Mouse (Mus musculus) heart, embryonic 14.5 days (tissue): ENCODE results near the gene Bfar. TPM values are rescaled to one million over a fixed set of nuclear protein-coding genes. Genes with fewer than 3 reads are reported as not detected.
"Not testable (repeated sequence)": the region's sequence is repeated elsewhere in the genome, so short reads cannot be mapped to it uniquely, and the experiment has no call there.

Experiments
- ATAC-seq: fragments of 200-750 bp; cut with Nextera tagmentation; 2 replicates; pipeline ENCODE4 v1.8.0; 2017; ENCODE audit warnings: low read depth, moderate TSS enrichment; ENCODE audit not compliant: insufficient number of reproducible peaks, insufficient read depth, low FRiP score
- H3K27ac ChIP-seq, 2 experiments: fragments of 200-500 bp in 1 of 2; fragments of 300-500 bp in 1 of 2; sonication (generic) in 1 of 2; replicated peaks in 1 of 2; 2 replicates each; pipeline ENCODE4 v1.5.1; 2012 to 2014; ENCODE audit warnings: low read depth in 2 of 2, low read length in 2 of 2, control low read depth in 1 of 2, mild to moderate bottlenecking in 1 of 2, mixed read lengths in 1 of 2; ENCODE audit not compliant: control insufficient read depth in 1 of 2, insufficient read depth in 1 of 2
- H3K27me3 ChIP-seq: fragments of 300-500 bp; sonication (generic); 2 replicates; pipeline ENCODE4 v1.6.1; 2014; ENCODE audit warnings: mild to moderate bottlenecking, low read length, control low read depth; ENCODE audit not compliant: control insufficient read depth, insufficient read depth
- H3K36me3 ChIP-seq: fragments of 300-500 bp; sonication (generic); 2 replicates; pipeline ENCODE4 v1.6.1; 2014; ENCODE audit warnings: mild to moderate bottlenecking, control low read depth, low read length, mixed read lengths; ENCODE audit not compliant: control insufficient read depth, insufficient read depth
- H3K4me1 ChIP-seq, 2 experiments: fragments of 200-500 bp in 1 of 2; fragments of 300-500 bp in 1 of 2; sonication (generic) in 1 of 2; 2 replicates each; pipeline ENCODE4 v1.6.1; 2012 to 2014; ENCODE audit warnings: low read length in 2 of 2, control low read depth in 1 of 2, mixed read lengths in 1 of 2; ENCODE audit not compliant: control insufficient read depth in 2 of 2, insufficient read depth in 2 of 2
- H3K4me2 ChIP-seq: fragments of 300-500 bp; sonication (generic); 2 replicates; pipeline ENCODE4 v1.6.1; 2014; ENCODE audit warnings: mild to moderate bottlenecking, low read length
- H3K4me3 ChIP-seq, 2 experiments: fragments of 200-500 bp in 1 of 2; fragments of 300-500 bp in 1 of 2; sonication (generic) in 1 of 2; 2 replicates each; pipeline ENCODE4 v1.5.1; 2012 to 2014; ENCODE audit warnings: low read length in 2 of 2, mild to moderate bottlenecking in 2 of 2, control low read depth in 1 of 2, low read depth in 1 of 2, moderate library complexity in 1 of 2; ENCODE audit not compliant: control insufficient read depth in 1 of 2, insufficient read depth in 1 of 2
- H3K9ac ChIP-seq: fragments of 300-500 bp; sonication (generic); 2 replicates; pipeline ENCODE4 v1.6.1; 2014; ENCODE audit warnings: mild to moderate bottlenecking, low read length
- H3K9me3 ChIP-seq: fragments of 300-500 bp; sonication (generic); 2 replicates; pipeline ENCODE4 v1.6.1; 2016; ENCODE audit warnings: low read length, control low read depth; ENCODE audit not compliant: control insufficient read depth
- WGBS: fragments of 180-500 bp; shearing (Covaris S2); extraction: QIAGEN DNeasy Blood & Tissue Kit; methylation state at CpG from one replicate; pipeline ENCODE4 v1.1.7; 2014; 5-methylcytosine and 5-hydroxymethylcytosine counted together
- polyA plus RNA-seq: library from polyadenylated mRNA; unstranded; fragments of >200 nt; fragmentation: Nextera tagmentation; extraction: Ambion mirVana; gene quantifications from 2 replicates; pipeline ENCODE4 v1.2.1, GENCODE M21; 2014

Bfar gene
- polyA plus RNA-seq, 1 experiment from 2014 or later = 42.8 TPM

DNA sequence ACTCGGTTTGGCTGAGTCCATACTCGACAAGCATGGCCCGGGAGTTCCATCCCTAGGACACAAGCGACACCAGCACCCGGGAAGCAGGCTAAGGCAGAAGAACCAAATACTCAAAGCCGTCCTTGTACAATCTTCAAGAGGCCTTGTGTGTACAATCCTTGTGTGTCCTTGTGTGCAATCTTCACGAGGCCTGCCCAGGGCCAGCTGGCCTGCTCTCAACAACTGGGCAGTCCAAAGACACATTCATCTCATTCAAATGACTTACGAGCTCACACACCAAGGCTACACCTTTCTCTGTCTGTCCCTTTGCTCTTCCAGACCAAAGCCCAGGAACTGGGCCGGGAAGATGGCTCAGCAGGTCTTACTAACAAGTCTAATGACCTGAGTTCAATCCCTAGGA is 10.9 kb upstream of the Bfar start:
- ATAC-seq = no peak
- peaks cover 73% of the 10 kb centered on the region for H3K36me3 ChIP-seq
- 91% methylated on average over 9 of the region's 9 CpGs for WGBS

DNA sequence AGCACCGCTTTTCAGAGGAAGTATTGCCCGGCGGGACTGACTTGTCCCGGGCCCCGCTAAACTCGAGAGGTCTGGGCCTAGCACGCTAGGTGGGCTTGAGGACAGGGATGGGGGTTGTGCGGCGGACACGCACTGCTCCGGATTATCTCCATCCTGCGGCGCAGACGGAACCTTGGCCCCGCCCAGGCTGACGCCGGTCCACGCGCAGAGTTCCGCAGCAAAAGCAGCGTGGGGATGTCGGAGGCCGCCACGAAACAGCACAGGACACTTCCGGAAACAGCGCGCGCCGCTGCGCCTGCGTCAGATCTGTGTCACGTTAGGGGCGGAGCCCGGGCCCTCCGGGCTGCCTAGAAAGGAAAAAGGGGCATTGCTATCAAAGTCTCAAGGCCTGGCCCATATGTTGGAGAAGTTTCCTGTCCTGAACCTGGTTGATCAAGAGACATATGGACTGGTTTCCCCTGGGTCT is 3.7 kb upstream of the Bfar start, which contains the start of gene Parn:
Gene Parn, minus strand, starts transcription at position 293 of the 466 bp plus-strand sequence.
- peak within 1 kb of the TSS; percentile 76 for H3K9ac ChIP-seq
- under 1% methylated on average over 35 of the region's 35 CpGs for WGBS
- peaks cover 5 to 16% of the 10 kb centered on the region in 2 experiments; a peak in 3 of 4 replicates for H3K4me1 ChIP-seq
- H3K36me3 ChIP-seq = peaks cover 33% of the 10 kb centered on the region
- H3K27me3 ChIP-seq = no peaks in the 10 kb centered on the region
- no peaks in the 10 kb centered on the region for H3K9me3 ChIP-seq
- peak within 1 kb of the TSS; percentile 59 to 64 for H3K4me3 ChIP-seq
- peak within 1 kb of the TSS; percentile 29 to 65 for H3K27ac ChIP-seq
- peak; percentile 82 for ATAC-seq
- peak within 1 kb of the TSS; percentile 72 for H3K4me2 ChIP-seq

More for the DNA sequence above, 10.9 kb upstream of the Bfar start:
- no peaks in the 10 kb centered on the region for H3K9me3 ChIP-seq
- H3K4me1 ChIP-seq = no peaks in the 10 kb centered on the region
- H3K27me3 ChIP-seq = no peaks in the 10 kb centered on the region
- H3K27ac ChIP-seq = no peak overlapping the region
- no peak overlapping the region for H3K4me2 ChIP-seq
- no peak overlapping the region for H3K9ac ChIP-seq
- no peak overlapping the region for H3K4me3 ChIP-seq

DNA sequence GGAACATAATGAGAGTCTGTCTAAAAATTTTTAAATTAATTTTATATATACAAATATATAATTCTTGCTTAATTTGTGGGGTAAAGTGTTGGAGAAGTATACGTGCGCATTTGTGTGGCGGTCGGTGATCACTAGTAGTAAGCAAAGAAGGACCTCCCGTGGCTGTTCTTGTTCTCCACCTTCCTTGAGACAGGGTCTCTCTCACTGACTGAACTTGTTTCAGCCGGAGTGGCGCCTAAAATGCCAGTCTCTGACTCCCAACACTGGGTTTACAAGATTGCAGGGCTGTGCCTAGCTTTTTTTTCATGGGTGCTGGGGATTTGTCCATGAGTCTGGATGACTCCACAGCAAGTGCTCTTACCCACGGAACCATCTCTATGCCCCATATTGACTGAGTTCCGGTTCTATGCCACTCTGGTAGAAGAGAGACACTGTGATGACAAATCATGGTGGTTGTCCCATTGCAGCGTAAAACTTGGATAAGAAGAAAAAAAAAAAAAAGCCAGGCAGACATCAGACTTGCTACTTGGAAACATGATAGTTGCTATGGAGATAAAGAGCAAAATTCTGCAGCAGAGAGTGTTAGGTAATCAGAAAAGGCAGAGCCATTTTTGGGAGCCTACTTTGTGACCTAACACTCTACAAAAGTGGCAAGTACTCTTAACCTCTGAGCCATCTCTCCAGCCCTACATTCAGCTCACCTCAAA is 3.1 kb upstream of the Bfar start:
- Histone ChIP-seq H3K27me3 (no peaks in the 10 kb centered on the region), H3K9ac (peak overlapping the region; percentile 76; the same call in 1 of the 2 replicates), H3K27ac (peak overlapping the region; percentile 29 to 65; a peak in 2 of 4 replicates), H3K36me3 (peaks cover 26% of the 10 kb centered on the region), H3K4me3 (peak overlapping the region; percentile 59 to 64; a peak in 3 of 4 replicates), H3K4me2 (peak overlapping the region; percentile 72), H3K4me1 (peaks cover 7 to 20% of the 10 kb centered on the region in 2 experiments; a peak in 3 of 4 replicates), H3K9me3 (no peaks in the 10 kb centered on the region)
- ATAC-seq = no peak
- WGBS = 66% methylated on average over 10 of the region's 10 CpGs

DNA sequence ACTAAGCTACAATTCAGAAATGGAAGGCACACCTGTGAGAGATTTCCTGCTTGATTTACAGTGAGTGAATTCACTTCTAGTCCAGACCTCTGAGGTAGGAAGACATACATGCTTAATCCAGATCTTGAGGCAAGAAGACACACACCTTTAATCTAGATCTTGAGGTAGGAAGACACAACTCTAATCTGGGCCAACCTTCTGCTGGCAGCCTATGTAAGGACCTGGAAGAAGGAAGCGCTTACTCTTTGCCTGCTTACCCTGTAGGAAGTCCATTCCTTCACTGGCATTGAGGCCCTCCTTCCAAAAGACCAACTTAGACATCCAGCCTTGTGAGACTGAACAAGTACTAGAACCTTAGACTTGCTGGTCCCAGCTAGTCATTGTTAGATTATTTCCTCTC is 2.4 kb upstream of the Bfar start:
- H3K27me3 ChIP-seq = no peaks in the 10 kb centered on the region
- no peak overlapping the region for H3K4me3 ChIP-seq
- 88% methylated on average over 1 of the region's 1 CpGs for WGBS
- no peak overlapping the region for H3K9ac ChIP-seq
- H3K4me2 ChIP-seq = no peak overlapping the region
- H3K4me1 ChIP-seq = peaks cover 7 to 20% of the 10 kb centered on the region in 2 experiments; a peak in 3 of 4 replicates
- no peak overlapping the region for H3K27ac ChIP-seq
- peaks cover 21% of the 10 kb centered on the region for H3K36me3 ChIP-seq
- ATAC-seq = no peak
- no peaks in the 10 kb centered on the region for H3K9me3 ChIP-seq

DNA sequence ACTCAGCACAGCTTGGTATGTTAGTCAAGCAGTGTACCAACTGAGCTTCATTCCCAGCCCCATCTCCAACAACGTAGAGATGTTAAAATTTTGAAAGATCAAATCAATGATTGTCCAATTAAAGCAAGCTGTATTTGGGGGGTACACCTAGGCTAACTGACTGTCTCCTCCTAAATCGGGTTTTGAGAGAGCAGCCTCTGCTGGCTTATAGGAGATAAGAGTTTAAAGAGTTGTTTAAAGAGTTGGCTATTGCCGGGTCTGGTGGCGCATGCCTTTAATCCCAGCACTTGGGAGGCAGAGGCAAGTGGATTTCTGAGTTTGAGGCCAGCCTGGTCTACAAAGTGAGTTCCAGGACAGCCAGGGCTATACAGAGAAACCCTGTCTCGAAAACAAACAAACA is 762 bp upstream of the Bfar start:
- not testable (repeated sequence) for H3K9ac ChIP-seq, H3K4me3 ChIP-seq, H3K27ac ChIP-seq, ATAC-seq, H3K27me3 ChIP-seq, H3K36me3 ChIP-seq, H3K9me3 ChIP-seq
- Histone ChIP-seq H3K4me1 (peaks cover 7 to 20% of the 10 kb centered on the region in 2 experiments; a peak in 3 of 4 replicates), H3K4me2 (peak overlapping the region; percentile 66)
- WGBS = 67% methylated on average over 5 of the region's 5 CpGs

DNA sequence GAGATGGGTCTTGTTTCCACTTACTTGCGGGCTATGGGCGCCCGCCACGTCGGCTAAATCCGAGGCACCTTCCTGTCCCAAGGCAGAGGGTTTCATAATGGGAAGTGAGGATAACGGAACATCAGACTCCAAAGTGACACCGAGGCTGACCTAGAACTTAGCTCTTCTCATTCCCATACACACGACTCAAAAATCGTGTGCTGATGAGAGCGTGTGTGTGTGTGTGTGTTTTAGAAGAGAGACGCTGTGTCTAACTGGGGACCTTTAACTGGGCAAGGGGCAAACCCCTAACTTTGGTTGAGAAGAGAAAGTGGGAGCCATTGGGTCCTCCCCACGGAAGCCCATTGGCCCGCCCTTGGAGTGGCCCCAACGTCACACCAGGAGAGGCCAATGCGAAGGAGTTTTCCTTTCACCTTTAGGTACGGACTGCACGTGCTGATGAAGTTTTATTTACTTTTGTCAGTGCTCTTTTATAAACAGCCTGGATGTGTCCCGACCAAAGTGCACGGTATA is 784 bp downstream of the Bfar start:
- Histone ChIP-seq H3K27ac (peak overlapping the region; percentile 58 to 91), H3K9me3 (no peaks in the 10 kb centered on the region), H3K36me3 (peaks cover 13% of the 10 kb centered on the region), H3K27me3 (no peaks in the 10 kb centered on the region), H3K9ac (peak overlapping the region; percentile 92), H3K4me3 (peak overlapping the region; percentile 75 to 87), H3K4me1 (peaks cover 5 to 16% of the 10 kb centered on the region in 2 experiments; a peak in 3 of 4 replicates), H3K4me2 (peak overlapping the region; percentile 66)
- no peak for ATAC-seq
- 1% methylated on average over 20 of the region's 20 CpGs for WGBS

DNA sequence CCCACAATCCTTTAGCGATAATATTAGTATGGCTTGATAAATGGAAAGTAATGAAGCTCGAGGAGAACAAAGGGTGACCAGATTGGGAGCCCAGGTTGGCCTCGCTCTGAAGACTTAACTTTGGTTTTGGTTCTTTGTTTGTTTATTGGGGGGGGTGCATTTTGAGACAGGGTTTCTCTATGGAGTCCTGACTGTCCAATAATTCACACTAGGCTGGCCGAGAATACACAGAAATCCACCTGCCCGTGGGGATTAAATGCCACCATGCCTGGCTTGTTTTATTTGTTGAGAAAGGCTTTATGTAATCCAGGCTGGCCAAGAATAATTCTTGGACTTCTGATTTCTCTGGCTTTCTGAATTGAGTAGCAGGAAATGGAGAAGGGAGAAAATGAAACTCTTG is 1.5 kb downstream of the Bfar start:
- 79% methylated on average over 5 of the region's 5 CpGs for WGBS
- Histone ChIP-seq H3K9ac (peak overlapping the region; percentile 92), H3K4me3 (peak overlapping the region in 1 of 2 experiments; percentile 87; a peak in 1 of 4 replicates), H3K4me2 (peak overlapping the region; percentile 66), H3K9me3 (no peaks in the 10 kb centered on the region), H3K27ac (no peak overlapping the region), H3K27me3 (no peaks in the 10 kb centered on the region), H3K4me1 (peaks cover 5 to 16% of the 10 kb centered on the region in 2 experiments; a peak in 3 of 4 replicates), H3K36me3 (peaks cover 20% of the 10 kb centered on the region)
- no peak for ATAC-seq
